Mouse (Mus musculus): ENCODE results near the gene Cxcr6. TPM values are rescaled to one million over a fixed set of nuclear protein-coding genes. Genes with fewer than 3 reads are reported as not detected.
A peak's percentile ranks its signal among the peaks of the same experiment; 100 is the strongest.

Cxcr6 gene
- polyA plus RNA-seq, 1 experiment from 2014 or later: 0.42 TPM

DNA sequence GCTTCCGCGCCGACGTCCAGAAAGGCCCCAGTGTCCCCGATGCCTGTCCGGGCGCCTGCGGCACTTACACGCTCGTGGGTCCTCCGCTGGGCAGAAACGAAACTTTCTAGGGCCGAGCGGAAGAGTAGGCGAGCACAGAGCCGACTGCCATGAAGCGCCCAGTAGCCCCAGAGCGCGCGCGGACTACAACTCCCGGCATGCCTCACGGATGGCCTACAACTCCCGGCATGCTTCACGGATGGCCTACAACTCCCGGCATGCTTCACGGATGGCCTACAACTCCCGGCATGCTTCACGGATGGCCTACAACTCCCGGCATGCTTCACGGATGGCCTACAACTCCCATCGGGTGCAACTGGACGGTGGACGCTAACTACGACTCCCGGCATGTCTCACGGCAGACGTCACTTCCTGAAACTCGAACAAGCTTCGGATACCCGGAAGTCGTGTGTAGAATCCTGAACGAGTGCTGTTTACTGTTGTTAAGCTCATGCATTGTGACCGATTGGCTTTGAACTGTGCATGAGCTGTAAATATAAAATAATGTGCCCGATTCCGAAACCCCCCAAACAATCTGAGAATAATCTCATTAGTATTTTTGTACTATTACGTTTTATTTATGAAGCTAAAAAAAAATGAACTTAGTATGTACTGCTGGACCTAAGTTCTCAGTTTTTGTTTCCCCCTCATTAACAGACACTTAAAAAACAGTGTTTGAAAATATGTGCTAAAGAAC, 45.6 kb downstream of the Cxcr6 start, which contains the start of gene Fyco1:
TSS of gene Fyco1 (minus strand) at position 187 of the 736 bp plus-strand sequence.
- Histone ChIP-seq H3K36me3 (no peaks in the 10 kb centered on the region), H3K4me1 (replicated peaks) (peaks cover 13% of the 10 kb centered on the region), H3K27ac (peak within 1 kb of the TSS; percentile 96), H3K4me2 (peak within 1 kb of the TSS; percentile 75), H3K9me3 (replicated peaks) (no peaks in the 10 kb centered on the region), H3K27me3 (no peaks in the 10 kb centered on the region), H3K4me3 (peak within 1 kb of the TSS; percentile 86), H3K9ac (peak within 1 kb of the TSS; percentile 87)
- under 1% methylated on average over 47 of the region's 47 CpGs for WGBS
- ATAC-seq (replicated peaks; ENCODE audit: insufficient number of reproducible peaks, insufficient read depth, low FRiP score, low read depth): peak; percentile 94

DNA sequence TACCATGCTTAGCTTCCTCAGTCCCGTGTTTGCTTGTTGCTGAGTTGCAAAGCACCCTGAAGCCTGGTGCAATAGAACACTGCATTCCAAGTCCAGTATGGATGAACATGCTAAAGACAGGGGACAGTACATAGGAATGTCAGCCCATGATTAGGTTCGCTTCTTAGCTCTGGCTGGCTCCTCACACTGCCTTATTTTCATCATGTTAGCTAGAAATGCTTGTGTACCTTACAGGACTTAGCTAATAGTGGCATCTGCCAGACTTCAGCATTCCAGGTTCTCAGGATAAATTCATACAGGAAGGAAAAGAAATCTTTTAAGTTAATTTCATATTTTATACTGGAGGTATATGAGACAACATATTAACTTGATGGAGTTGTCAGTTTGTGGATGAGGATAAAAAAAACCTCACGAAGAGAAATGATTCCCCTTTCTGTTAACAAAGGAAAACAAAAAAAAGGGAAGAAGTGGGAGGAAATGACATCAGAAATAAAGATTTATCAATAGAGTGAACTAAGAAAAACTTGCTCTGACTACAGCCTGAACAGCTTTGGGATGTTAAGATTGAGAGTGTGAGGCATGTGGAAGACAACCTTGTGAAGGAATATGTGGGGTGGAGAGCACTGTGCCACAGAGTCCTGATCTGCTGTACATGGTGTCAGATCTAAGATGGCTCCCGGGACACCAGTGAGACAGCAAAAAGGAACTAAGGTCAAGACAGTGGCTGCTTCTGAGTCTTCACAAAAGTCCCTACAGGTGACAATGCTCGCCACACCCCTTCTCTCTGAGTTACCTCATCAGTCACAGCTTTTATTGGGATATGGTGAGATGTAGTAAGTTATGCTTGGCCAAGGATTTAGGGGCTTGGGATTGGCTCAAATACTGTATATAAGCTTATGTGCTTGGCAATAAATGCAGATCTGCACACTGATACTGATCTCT, 46.4 kb downstream of the Cxcr6 start:
- 0 out of 2 replicates have a peak overlapping the region, but pooled peaks have one; percentile 44 for H3K9ac ChIP-seq
- no peak for ATAC-seq (replicated peaks; ENCODE audit: insufficient number of reproducible peaks, insufficient read depth, low FRiP score, low read depth)
- WGBS: 57% methylated on average over 5 of the region's 5 CpGs
- H3K4me2 ChIP-seq: peak overlapping the region; percentile 67
- H3K9me3 ChIP-seq (replicated peaks): no peaks in the 10 kb centered on the region
- H3K4me3 ChIP-seq: peak overlapping the region; percentile 86
- H3K36me3 ChIP-seq: no peaks in the 10 kb centered on the region
- peaks cover 13% of the 10 kb centered on the region for H3K4me1 ChIP-seq (replicated peaks)
- H3K27me3 ChIP-seq: no peaks in the 10 kb centered on the region
- peak overlapping the region; percentile 1; the same call in 1 of the 2 replicates for H3K27ac ChIP-seq

DNA sequence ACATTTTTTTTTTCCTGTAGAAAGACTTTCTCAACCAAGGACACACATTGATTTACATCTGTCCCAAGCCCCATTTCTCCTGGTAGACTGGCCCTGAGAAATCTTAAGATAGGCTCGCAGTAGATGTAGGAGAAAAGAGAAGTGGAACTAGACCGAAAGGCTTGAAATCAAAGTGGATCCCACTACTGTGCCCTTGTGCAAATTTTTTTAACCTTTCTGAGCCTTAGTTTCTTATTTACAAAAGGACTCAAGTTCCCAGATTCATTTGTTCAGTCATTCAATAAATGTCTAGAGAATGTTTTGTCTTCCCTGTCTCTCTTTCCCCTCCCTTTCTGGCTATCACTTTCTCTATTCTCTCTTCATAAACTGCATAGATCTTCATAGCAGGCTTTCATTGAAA, 50.6 kb downstream of the Cxcr6 start:
- no peaks in the 10 kb centered on the region for H3K9me3 ChIP-seq (replicated peaks)
- no peak overlapping the region for H3K4me2 ChIP-seq
- no peak for ATAC-seq (replicated peaks; ENCODE audit: insufficient number of reproducible peaks, insufficient read depth, low FRiP score, low read depth)
- H3K4me1 ChIP-seq (replicated peaks): peaks cover 3% of the 10 kb centered on the region; the same call in 1 of the 2 replicates
- H3K27me3 ChIP-seq: no peaks in the 10 kb centered on the region
- no peak overlapping the region for H3K27ac ChIP-seq
- no peak overlapping the region for H3K4me3 ChIP-seq
- no peak overlapping the region for H3K9ac ChIP-seq
- H3K36me3 ChIP-seq: no peaks in the 10 kb centered on the region
- WGBS: 79% methylated on average over 2 of the region's 2 CpGs

Other genes with a start within 250 kb of the Cxcr6 start
- 0.13 TPM in 2 replicates for gene Slc6a20b, start 173.9 kb upstream of the Cxcr6 start, polyA plus RNA-seq (2015; fragmentation: Nextera tagmentation; extraction: Ambion mirVana)
- gene Ccr9, start 128.0 kb upstream of the Cxcr6 start, polyA plus RNA-seq (2015; fragmentation: Nextera tagmentation; extraction: Ambion mirVana): 0.29 and 1.1 TPM in 2 replicates
- not detected in 2 replicates for gene Slc6a20a, start 127.6 kb upstream of the Cxcr6 start, polyA plus RNA-seq (2015; fragmentation: Nextera tagmentation; extraction: Ambion mirVana)
- 26.7 and 35.4 TPM in 2 replicates for gene Lztfl1, start 88.8 kb upstream of the Cxcr6 start, polyA plus RNA-seq (2015; fragmentation: Nextera tagmentation; extraction: Ambion mirVana)
- gene Fyco1, start 45.4 kb downstream of the Cxcr6 start, polyA plus RNA-seq (2015; fragmentation: Nextera tagmentation; extraction: Ambion mirVana): 30.9 and 33.4 TPM in 2 replicates
- not detected in 2 replicates for gene Xcr1, start 55.6 kb downstream of the Cxcr6 start, polyA plus RNA-seq (2015; fragmentation: Nextera tagmentation; extraction: Ambion mirVana)
- 1.9 TPM in 2 replicates for gene Ccr1, start 162.2 kb downstream of the Cxcr6 start, polyA plus RNA-seq (2015; fragmentation: Nextera tagmentation; extraction: Ambion mirVana)
- gene Ccr1l1, start 171.9 kb downstream of the Cxcr6 start, polyA plus RNA-seq (2015; fragmentation: Nextera tagmentation; extraction: Ambion mirVana): not detected in 2 replicates
- gene Ccr3, start 215.5 kb downstream of the Cxcr6 start, polyA plus RNA-seq (2015; fragmentation: Nextera tagmentation; extraction: Ambion mirVana): 0.05 TPM in 1 of 2 replicates, not detected in the other

All from heart, embryonic 15.5 days (tissue).